Mouse (Mus musculus) monocyte, adult 2 months (primary cell): ENCODE results near the gene Rad17.
A peak's percentile ranks its signal among the peaks of the same experiment; 100 is the strongest.

Experiments
- DNase-seq, 2 experiments: peaks; one replicate each; pipeline ENCODE4 v3.0.0; 2022; ENCODE audit warnings: low spot score in 2 of 2, low read depth in 1 of 2

Rad17 gene

DNA sequence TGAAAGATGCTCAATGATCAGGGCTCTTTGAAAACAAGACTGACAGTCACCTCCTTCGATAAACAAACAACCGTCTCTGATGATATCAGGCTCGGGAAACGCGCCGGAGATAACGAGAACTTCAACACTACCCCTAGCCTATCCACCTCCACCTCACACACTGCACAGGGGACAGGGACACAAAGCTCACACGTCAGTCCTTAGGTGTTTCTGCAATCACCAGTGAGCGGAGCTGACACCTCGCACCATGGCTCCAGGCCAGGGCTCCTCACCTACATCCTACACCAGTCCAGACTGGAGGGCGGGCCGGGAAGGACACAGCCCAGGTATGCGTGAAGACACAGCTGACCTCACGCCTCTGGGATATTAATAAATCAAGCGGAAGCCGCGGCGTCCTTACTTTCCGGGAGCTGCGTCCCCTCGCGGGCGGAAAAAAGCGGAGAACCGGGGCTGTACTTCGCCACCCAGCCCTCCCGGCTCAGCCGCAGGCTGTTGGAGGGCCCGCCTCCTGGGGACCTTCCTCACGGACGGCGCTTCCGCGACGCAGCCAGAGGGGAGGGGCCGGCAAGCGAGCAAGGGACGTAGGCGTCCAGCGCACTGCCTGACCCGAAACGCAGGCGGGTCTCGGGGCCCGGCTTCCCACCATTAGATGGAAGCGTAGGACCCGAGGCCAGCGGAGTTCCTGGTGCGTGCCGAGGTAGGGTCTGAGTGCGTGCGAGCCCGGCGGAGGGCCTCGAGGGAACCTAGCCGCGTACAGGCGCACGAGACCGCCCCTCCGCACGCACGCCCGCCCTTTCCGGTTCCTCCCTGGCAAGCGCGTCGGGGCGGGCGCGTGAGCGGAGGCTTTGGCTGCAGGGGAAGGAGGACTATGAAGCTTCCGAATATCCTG is at the start of gene Rad17, which contains the start of gene Ak6:
Gene Rad17 (minus strand): TSS at position 502 of the 889 bp plus-strand sequence.
Gene Ak6 (plus strand): TSS at position 430 of the 889 bp plus-strand sequence.
- DNase-seq: peak; percentile 81 to 92

DNA sequence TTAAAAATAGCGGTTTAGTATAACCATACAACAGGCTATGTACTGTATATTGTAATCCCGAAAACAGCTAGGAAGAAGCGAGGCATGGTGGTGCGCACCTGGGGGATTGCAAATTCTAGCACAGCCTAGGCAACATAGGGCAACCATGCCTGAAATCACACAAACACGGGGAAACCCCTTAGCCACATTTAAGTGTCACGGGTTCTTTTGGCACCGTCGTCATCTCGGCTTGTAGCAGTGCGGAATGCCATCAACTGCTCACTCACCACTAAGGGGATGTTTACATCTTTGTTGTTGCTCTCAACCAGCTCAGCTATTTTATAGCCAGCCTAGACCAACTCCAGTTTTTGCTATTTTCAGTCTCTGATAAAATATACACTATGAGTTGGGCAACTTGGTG is 48.0 kb upstream of the Rad17 start:
- no peak for DNase-seq

DNA sequence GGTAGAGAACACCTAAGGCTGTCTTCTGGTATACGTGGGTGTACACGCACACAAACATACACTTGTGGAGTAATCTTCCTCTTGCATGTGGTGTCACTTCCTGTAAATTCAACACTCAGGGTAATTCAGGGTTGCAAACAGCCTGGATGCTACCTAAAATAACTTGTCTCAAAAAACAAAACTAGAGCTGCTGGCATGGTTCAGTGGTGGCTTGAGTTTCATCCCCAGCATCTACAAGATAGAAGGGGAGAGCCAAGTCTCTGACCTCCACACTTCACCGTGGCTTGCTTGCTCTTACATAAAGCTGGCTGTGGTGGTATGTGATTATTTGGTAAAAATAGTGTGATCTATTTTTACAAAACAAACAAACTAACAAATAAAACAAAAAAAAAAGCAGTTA is 46.7 kb upstream of the Rad17 start:
- no peak for DNase-seq

DNA sequence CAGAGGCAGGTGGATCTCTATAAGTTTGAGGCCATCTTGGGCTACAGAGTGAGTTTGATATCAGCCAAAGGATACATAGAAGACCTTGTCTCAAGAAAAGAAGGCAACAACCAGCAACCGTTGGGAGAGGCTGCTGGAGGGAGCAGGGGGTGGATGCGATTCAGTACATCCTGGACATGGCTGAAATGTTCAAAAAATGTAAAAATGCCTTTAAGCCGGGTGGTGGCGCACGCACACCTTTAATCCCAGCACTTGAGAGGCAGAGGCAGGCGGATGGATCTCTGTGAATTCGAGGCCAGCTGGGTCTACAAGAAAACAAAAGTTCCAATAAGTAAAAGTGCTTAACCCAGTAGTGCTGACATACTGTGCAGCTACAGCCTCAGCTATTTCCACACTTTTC is 36.7 kb upstream of the Rad17 start:
- DNase-seq: no peak

DNA sequence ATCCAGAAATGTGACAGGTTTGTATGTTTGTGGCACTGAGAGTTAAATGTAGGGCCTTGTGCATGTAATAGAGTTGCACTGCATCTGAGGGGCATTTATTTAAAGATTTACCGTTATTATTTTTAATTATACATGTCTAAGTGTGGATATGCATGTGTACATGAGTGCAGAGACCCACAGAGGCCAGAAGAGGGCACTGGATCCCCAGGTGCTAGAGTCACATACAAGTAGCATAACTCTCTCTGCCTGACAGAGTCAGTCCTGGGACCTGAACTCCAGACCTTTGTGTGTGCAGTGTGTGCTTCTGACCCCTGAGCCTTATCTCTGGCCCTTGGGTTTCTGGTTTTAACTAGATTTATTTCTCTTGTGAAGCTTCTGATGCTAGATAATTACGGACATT is 33.5 kb upstream of the Rad17 start:
- DNase-seq: no peak

DNA sequence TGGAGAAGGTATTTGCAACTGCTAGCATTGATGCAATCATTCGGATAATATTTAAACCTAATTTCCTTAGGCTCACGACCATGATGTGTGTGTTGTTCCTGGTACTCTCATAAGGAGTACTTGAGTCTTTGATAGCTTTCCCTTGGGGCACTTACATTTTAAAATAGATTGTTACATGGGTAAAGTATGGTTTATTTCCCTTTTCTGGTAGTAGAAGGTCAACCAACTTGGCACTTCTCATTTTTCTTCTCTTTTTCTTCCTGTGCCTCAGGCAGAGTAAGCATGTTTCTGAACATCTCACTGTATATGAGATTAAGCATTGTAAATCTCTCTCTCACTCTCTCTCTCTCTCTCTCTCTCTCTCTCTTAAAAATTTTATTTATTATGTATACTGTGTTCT is 32.0 kb upstream of the Rad17 start:
- no peak for DNase-seq

DNA sequence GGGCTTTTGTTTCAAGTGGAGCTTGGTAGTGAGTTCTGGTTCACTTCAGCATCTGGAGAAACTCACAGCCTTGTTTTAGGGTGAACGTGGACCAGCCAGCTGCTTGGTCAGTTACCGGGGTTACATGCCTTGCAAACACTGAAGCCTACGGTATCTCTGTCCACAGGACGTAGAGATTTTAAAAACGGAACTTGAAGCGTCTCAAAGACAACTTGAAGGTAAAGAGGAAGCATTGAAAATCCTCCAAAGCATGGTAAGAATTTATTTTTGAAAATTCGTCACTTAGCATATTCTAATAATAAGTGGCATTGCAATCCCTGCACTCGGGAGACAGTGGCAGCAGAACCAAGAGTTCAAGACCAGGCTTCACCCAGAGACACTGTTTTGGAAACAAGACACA is 30.8 kb upstream of the Rad17 start:
- DNase-seq: no peak

DNA sequence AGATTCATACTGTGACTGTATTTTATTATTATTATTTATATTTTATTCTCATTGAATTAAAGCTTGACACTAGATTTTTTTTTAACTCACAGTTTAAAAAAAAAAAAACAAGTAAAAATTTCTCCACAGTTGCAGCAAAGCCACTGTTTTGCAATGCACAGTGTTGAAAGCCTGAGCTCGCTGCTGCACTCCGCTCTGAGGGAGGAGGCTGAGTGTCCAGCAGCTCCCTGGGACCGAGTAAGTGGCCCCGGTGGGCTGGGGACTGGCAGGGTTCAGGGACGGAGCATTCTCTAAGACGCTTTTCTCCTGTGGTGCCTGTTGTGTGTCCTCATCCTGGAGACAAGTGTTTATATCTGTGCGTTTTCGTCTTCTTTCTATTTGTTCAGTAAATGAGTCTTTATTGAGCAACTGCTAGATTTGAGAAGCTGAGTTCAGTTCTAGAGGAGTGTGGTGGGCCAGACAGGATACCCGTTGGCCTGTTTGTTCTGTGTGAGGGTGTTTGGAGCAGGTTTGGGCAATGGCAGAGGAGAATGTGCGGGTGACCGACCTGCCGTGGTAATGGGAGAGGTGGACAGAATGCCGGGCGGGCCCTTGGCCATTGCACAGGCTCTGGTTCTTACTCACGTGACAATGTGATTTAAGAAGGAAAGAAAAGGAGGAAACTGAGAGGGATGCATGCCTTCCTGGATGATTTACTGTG is 25.2 kb upstream of the Rad17 start:
- peak; percentile 15 to 16 for DNase-seq

DNA sequence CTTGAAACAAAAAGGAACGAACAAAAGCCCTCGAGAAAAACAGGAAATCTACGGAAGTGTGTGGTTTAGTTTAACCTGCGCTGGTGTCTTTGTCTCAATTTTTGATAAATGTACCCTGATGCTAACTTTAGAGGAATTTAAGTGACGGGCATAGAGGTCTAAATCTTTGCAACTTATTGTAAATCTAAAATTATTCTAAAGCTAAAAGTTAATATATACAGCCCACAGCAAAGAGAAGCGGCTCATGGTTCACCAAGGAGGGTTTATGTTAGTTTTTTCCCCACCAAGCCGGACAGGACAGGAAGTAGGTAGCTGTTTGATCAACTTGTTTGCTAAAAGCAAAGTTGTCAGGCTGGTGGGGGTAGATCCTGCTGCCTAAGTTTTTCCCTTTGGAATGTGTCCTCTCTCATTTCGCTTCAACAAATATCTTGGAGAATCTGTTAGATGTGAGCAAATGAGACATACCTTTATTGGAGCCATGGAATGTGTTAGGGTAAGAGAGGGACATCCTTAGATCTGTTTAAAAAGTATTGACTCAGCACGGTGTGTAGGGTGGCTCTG is 19.4 kb upstream of the Rad17 start:
- no peak for DNase-seq

DNA sequence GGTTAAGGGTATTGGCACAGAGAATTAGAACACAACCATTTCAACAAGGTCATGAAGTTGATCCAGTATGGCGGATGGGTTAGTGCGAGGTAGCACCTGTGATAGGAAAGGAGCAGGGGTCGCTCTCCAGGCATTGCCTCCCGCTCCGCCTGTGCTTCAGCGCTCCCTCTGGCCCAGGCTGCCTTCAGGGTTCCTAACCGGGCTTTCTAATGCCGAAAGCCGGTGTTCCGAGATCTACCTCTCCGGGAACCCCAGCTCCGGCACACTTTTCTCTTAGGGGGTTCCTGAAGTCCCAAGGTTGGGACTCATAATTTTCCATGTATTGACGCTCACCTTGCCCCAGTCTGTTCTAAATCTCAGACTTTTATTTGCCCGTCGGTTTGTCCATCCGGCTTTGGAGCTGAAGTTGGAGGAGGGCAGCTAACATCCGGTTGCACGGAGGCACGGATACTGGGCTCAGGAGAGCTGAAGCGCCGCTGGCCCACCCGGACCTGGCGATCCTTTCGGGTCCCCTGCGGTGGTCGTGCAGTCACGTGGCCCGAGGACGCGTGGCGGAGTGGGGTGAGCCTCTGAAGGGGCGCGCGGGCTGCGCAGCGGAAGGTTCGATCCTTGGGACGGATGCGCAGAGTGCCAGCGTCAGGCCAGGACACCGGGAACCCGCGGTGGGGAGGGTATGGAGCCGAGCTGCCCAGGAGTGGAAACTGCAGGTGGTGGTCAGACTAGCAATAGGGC is 18.6 kb upstream of the Rad17 start, which contains the start of gene Ccdc125:
Gene Ccdc125 (plus strand): TSS at position 427 of the 732 bp plus-strand sequence.
- DNase-seq: no peak

DNA sequence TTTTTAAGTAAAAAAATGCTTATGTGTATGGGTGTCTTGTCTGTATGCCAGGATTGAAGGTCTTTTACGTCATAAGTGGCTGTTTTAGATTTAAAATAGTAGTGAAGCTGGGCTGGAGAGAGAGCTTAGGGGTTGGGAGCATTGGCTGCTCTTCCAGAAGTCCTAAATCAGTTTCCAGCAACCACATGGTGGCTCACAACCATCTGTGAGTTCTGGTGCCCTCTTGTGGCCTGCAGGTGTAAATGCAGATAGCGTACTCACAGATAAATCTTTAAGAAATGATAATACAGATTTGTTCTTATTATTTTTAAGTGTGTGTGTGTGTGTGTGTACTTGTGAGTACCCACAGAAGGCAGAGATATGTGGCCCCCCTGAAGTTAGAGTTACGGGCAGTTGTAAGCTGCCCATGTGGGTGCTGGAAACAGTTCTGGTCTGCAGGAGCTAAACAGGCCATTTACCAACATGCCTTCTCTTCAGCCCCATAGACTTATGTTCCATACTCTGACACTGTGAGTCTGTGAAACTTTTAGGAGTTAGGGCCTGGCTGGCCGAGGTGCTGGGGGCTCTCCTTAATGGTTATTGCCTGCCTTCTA is 9.1 kb upstream of the Rad17 start:
- DNase-seq: peak in 1 of 2 experiments; percentile 16

DNA sequence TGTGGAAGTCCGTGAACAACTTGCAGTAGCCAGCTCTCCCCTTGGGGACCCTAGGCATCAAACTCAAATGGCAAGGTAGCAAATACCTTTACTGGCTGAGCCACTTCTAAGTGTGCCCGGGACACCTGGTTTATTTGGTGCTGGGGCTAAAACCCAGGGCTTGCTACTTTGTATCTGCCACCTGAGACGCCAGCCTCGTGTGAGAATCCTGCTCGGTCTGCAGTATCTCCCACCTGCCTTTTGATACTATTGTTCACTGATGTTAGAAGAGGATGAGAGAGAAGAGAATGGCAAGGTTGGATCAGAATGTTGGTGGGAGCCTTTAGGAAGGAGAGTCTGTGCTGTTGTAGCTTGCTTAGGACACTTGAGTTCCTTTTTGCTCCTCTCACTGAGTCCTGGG is 7.2 kb upstream of the Rad17 start:
- DNase-seq: no peak

DNA sequence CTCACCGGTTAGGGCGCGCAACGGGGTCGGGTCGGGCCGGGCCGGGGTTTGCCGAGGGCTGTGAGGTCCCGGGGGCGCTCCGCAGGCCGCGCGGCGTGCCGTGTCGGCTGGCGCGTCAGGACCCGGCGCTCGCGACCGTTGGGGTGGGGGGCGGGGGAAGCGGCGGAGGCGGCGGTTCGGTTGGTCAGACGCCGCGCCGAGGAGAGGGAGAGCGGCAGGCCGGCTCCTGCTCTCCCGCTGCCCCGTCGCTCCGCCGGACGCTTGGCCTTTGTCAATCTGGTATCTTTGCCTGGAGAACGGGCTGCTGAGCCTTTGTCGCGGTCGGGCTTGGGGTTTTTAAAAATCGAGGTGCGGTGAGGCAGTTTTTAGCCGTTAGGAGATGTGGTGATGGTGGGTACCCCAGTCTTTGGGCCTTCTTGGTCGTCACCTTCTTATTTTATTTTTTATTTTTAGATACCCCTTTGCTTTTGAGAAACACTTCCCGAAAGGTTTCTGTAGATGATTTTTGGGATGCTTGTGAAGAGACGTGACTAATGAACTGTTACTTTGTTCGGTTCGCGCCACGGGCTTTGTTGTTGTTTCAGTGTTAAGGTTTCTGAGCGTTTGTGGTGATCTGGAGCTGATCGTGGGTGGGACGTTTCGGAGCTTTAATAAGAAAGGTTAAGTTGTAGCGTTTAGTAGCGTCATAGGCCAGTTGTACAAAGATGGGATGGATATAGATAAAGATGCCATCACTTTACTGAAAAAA is 762 bp upstream of the Rad17 start, which contains the start of gene Taf9:
Gene Taf9 (plus strand): TSS at position 141 of the 748 bp plus-strand sequence.
- DNase-seq: no peak

DNA sequence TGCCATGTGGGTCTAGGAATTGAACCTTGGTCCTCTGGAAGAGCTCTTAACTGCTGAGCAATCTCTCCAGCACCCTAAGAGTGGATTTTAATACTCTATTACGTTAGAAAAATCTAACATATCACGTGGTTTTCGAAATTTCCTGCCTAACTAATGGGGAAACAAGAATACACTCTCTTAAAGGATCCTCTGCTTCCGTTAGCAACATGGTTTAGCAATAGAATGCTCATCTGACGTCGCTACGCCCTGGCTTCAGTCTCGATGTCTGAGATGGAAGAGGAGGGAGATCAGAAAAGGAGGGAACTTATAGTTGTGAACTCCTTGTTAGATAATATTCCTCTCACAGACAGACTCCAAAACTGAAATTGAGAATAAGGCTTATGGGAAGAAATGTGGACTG is 2.6 kb downstream of the Rad17 start:
- no peak for DNase-seq

DNA sequence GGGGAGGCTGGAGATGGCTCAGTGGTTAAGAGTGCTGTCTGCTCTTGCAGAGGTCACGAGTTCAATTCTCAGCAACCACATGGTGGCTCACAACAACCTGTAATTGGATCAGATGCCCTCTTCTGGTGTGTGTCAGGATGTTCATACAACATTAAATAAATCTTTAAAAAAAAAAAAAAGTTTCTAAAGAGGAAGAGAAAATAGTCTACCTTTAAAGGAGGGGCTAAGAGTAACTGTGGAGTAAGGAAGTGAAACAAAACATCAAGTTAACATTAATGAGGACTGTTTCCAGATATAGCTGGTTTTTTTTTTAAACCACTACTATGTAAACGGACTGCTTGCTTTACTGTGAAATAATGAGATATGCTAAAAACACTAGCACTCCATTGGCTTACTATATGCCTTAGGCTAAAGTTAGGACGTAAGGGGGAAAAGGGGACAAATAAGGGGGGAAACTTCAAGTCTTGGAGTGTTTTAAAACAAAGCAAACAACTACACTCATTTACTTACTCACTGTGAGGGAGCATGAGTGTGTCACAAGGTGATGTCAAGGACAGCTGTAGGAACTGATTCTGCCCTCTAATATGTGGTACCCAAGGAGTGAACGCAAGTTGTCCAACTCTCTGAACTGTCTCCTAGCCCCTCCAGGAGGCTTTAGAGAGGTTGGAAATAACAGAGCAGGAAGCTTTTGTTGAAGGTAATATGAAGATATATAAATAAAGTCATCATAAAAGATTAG is 8.2 kb downstream of the Rad17 start:
- peak in 1 of 2 experiments; percentile 2 for DNase-seq

DNA sequence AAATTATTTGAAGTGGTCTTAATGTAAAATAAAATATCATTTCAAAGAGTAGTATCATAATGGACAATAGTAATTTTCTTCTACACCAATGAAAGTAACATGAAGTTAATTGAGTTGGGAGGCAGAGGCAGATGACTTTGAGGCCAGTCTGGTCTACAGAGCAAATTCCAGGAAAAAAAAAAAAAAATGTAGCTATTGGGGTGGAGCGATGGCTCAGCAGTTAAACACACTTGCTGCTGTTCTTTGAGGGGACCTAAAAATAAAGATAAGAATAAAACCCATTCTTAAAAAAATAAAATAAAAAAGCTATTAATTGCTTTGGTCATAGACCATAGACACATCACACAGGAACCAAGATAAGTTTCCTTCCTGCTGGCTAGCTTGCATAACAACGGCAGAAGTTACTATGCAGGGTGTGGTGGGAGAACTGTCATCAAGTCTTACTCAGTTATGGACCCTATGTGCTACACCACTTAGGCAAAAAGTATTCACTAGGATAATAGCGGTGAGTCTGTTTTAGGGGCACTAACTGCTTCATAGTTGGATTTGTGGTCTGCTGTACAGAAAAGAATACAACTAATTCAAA is 16.7 kb downstream of the Rad17 start:
- no peak for DNase-seq

DNA sequence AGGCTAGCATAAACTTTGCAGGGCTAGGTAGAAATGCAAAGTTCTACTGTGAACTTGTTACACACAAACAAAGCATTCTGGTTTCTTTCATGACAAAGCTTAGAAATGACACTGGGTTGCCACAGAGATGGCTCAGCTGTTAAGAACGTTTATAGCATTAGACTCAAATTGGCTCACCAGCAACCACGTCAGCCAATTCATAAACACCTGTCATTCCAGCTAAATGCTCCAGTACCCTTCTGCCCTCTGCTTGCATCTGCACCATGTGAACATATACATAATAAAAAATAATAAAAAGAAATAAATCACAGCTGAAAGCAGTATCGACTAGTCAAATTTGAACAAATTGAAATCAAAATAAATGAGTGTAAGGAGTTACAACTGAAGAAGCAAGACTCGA is 28.6 kb downstream of the Rad17 start:
- no peak for DNase-seq

DNA sequence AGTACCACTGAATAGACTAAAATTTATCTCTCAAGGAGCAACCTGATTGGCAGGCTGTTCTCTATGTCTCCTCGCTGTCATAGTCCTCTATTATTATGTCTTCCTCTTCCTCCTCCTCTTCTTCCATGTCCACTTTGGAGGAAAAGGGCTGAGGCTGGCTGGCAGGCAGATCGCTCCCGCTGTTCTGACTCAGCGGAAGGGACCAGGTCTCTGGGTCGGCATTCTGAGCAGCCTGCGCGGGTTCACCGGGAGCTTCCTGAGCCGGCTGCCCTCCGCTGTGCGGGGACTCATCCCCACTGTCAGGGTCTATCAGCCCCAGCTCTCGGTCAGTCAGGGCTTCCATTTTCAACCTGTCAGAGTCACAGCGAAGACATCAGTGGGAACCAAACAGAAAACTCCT is 33.3 kb downstream of the Rad17 start:
- DNase-seq: no peak
